Mouse (Mus musculus) heart, postnatal 25 days (tissue): ENCODE measurements around the gene Poglut1. TPM values are rescaled to one million over a fixed set of nuclear protein-coding genes. Genes with fewer than 3 reads are reported as not detected.
A peak's percentile ranks its signal among the peaks of the same experiment; 100 is the strongest.

ENCODE experiments used
- DNase-seq: peaks from one replicate; pipeline ENCODE4 v3.0.0; 2022; ENCODE audit warnings: low spot score
- intact Hi-C: fragments of 180-260 bp; cut with DNase I; formaldehyde crosslinking; loops from one replicate; pipeline ENCODE4 v1.15.1; 2025
- total RNA-seq, 2 experiments: library from RNA; stranded (reverse); gene quantifications; 2 replicates each; pipeline ENCODE4 v1.2.3; 2021

Gene Poglut1
- total RNA-seq = 10 to 100 TPM in 1 of 2 experiments, 1 to 10 TPM in 1; 9.5 to 10.4 TPM

- peak; percentile 65 for DNase-seq
- intact Hi-C loops = loop anchor here (2.0 kb wide), 1 partner anchor 27 kb away; the partner anchor contains the start of gene Timmdc1
These were observed at the start of gene Poglut1 for GRCm38 (mm10) chr16:38549479-38550396. TSS of gene Poglut1 (minus strand) at chr16:38550258.

GRCm38 (mm10) chr16:38598986-38599680, 49.1 kb upstream of the Poglut1 start:
- intact Hi-C loops = no loop called here
- no peak for DNase-seq

GRCm38 (mm10) chr16:38596651-38597050, 46.6 kb upstream of the Poglut1 start:
- intact Hi-C loops = no loop called here
- no peak for DNase-seq

- intact Hi-C loops = no loop called here
- DNase-seq = no peak
These were observed 46.0 kb upstream of the Poglut1 start for GRCm38 (mm10) chr16:38596099-38596498.

- intact Hi-C loops = no loop called here
- no peak for DNase-seq
These were observed 44.4 kb upstream of the Poglut1 start for GRCm38 (mm10) chr16:38594435-38594834.

GRCm38 (mm10) chr16:38592946-38593345, 42.9 kb upstream of the Poglut1 start:
- intact Hi-C loops = no loop called here
- DNase-seq = no peak

- intact Hi-C loops = no loop called here
- DNase-seq = no peak
These were observed 42.1 kb upstream of the Poglut1 start for GRCm38 (mm10) chr16:38592026-38592678.

- no peak for DNase-seq
- intact Hi-C loops = no loop called here
These were observed 41.4 kb upstream of the Poglut1 start for GRCm38 (mm10) chr16:38591506-38591905.

GRCm38 (mm10) chr16:38587572-38587971, 37.5 kb upstream of the Poglut1 start:
- intact Hi-C loops = no loop called here
- no peak for DNase-seq

- intact Hi-C loops = no loop called here
These were observed 37.1 kb upstream of the Poglut1 start for GRCm38 (mm10) chr16:38587163-38587562.

GRCm38 (mm10) chr16:38585186-38585585, 35.1 kb upstream of the Poglut1 start:
- DNase-seq = no peak
- intact Hi-C loops = no loop called here

More at GRCm38 (mm10) chr16:38587163-38587562, 37.1 kb upstream of the Poglut1 start:
- no peak for DNase-seq

GRCm38 (mm10) chr16:38584761-38585160, 34.7 kb upstream of the Poglut1 start:
- DNase-seq = no peak
- intact Hi-C loops = no loop called here

GRCm38 (mm10) chr16:38571481-38571880, 21.4 kb upstream of the Poglut1 start:
- DNase-seq = no peak
- intact Hi-C loops = no loop called here

GRCm38 (mm10) chr16:38568192-38568591, 18.1 kb upstream of the Poglut1 start:
- no peak for DNase-seq
- intact Hi-C loops = no loop called here

- intact Hi-C loops = loop anchor here (5.0 kb wide), 1 partner anchor 49 kb away; no protein-coding TSS in a partner anchor
- no peak for DNase-seq
These were observed 13.5 kb upstream of the Poglut1 start for GRCm38 (mm10) chr16:38563516-38563915.

- intact Hi-C loops = loop anchor here (5.0 kb wide), 1 partner anchor 49 kb away; no protein-coding TSS in a partner anchor
- DNase-seq = no peak
These were observed 12.9 kb upstream of the Poglut1 start for GRCm38 (mm10) chr16:38562968-38563327.

GRCm38 (mm10) chr16:38562131-38562967, 12.3 kb upstream of the Poglut1 start:
- intact Hi-C loops = loop anchor here (5.0 kb wide), 1 partner anchor 50 kb away; no protein-coding TSS in a partner anchor
- peak; percentile 88 for DNase-seq

GRCm38 (mm10) chr16:38558221-38558748, 8.2 kb upstream of the Poglut1 start, which contains the start of gene Tmem39a:
TSS of gene Tmem39a (plus strand) at chr16:38558698.
- intact Hi-C loops = no loop called here
- no peak for DNase-seq

GRCm38 (mm10) chr16:38555988-38556387, 5.9 kb upstream of the Poglut1 start:
- intact Hi-C loops = no loop called here
- no peak for DNase-seq
